Mouse (Mus musculus) lung, embryonic 15.5 days (tissue): Measurements from ENCODE around the gene Svs5. TPM values are rescaled to one million over a fixed set of nuclear protein-coding genes. Genes with fewer than 3 reads are reported as not detected.

Experiments
- microRNA-seq: library from miRNA; unstranded; fragments of <30 nt; microRNA quantifications from one replicate; pipeline ENCODE4, GENCODE M21; 2016
- polyA plus RNA-seq: library from polyadenylated mRNA; unstranded; fragments of >200 nt; fragmentation: Nextera tagmentation; extraction: Ambion mirVana; gene quantifications from 2 replicates; pipeline ENCODE4 v1.2.1, GENCODE M21; 2015

The Svs5 gene
- polyA plus RNA-seq, 1 experiment from 2014 or later: not detected

Small RNAs within 50 kb of the gene (microRNA-seq; reads per million reads assigned to microRNA genes)
- not detected for gene Mir7678

Other genes with a start within 250 kb of the Svs5 start
- not detected in 2 replicates for gene Kcns1, start 161.6 kb upstream of the Svs5 start, polyA plus RNA-seq
- not detected in 2 replicates for gene Wfdc5, start 150.0 kb upstream of the Svs5 start, polyA plus RNA-seq
- not detected in 2 replicates for gene Wfdc12, start 142.1 kb upstream of the Svs5 start, polyA plus RNA-seq
- gene Wfdc15a, start 132.6 kb upstream of the Svs5 start, polyA plus RNA-seq: not detected in 2 replicates
- gene Wfdc15b, start 111.1 kb upstream of the Svs5 start, polyA plus RNA-seq: 0.45 TPM in 1 of 2 replicates, not detected in the other
- not detected in 2 replicates for gene Svs2, start 94.3 kb upstream of the Svs5 start, polyA plus RNA-seq
- not detected in 2 replicates for gene Svs3b, start 76.1 kb upstream of the Svs5 start, polyA plus RNA-seq
- gene Svs4, start 54.3 kb upstream of the Svs5 start, polyA plus RNA-seq: not detected in 2 replicates
- gene Svs3a, start 43.5 kb upstream of the Svs5 start, polyA plus RNA-seq: not detected in 2 replicates
- not detected in 2 replicates for gene Svs6, start 16.0 kb upstream of the Svs5 start, polyA plus RNA-seq
- 1.4 and 1.6 TPM in 2 replicates for gene Slpi, start 56.4 kb downstream of the Svs5 start, polyA plus RNA-seq
- gene Rbpjl, start 70.4 kb downstream of the Svs5 start, polyA plus RNA-seq: 9.4 and 10.7 TPM in 2 replicates
- gene Matn4, start 72.4 kb downstream of the Svs5 start, polyA plus RNA-seq: 41.3 and 42.7 TPM in 2 replicates
- gene Sdc4, start 111.1 kb downstream of the Svs5 start, polyA plus RNA-seq: 161 and 178 TPM in 2 replicates
- 65.8 and 69.0 TPM in 2 replicates for gene Sys1, start 124.2 kb downstream of the Svs5 start, polyA plus RNA-seq
- 17.1 and 17.6 TPM in 2 replicates for gene Gm20458, start 128.2 kb downstream of the Svs5 start, polyA plus RNA-seq
- gene Trp53tg5, start 141.0 kb downstream of the Svs5 start, polyA plus RNA-seq: not detected in 2 replicates
- gene Dbndd2, start 153.4 kb downstream of the Svs5 start, polyA plus RNA-seq: 8.8 and 10.1 TPM in 2 replicates
- gene Pigt, start 164.8 kb downstream of the Svs5 start, polyA plus RNA-seq: 60.8 and 64.6 TPM in 2 replicates
- 404 and 415 TPM in 2 replicates for gene Wfdc2, start 229.7 kb downstream of the Svs5 start, polyA plus RNA-seq
- not detected in 2 replicates for gene Spint3, start 240.7 kb downstream of the Svs5 start, polyA plus RNA-seq